Mouse (Mus musculus) cerebellum, postnatal 4 days (tissue): Measurements from ENCODE around the gene Col4a3bp.
"Not testable (repeated sequence)": the region's sequence is repeated elsewhere in the genome, so short reads cannot be mapped to it uniquely, and the experiment has no call there.

Experiments used
- DNase-seq, 2 experiments: peaks; one replicate each; pipeline ENCODE4 v3.0.0; 2022; ENCODE audit warnings: low spot score in 2 of 2, mixed read lengths in 1 of 2

Col4a3bp gene

GRCm38 (mm10) chr13:96645822-96646221, 103.4 kb downstream of the Col4a3bp start:
- no peak for DNase-seq

DNA sequence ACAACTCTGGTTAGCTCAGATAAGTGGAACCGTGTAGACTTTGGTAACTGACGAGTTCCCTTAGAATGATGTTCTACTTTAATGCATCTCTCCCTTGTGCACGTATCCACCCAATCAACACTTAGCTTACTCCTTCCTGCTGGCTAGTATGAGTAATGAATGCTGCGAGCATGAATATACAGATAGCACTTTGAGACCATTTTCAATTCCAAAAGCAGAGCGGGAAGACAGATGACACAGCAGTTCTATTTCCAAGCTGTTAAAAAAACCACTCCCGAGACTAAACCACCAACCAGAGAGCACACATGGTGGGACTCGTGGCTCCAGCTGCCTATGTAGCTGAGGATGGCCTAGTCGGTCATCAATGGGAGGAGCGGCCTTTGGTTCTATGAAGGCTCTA, 110.6 kb downstream of the Col4a3bp start:
- no peak for DNase-seq

- DNase-seq, result no peak
Measured at GRCm38 (mm10) chr13:96656673-96657072, 114.3 kb downstream of the Col4a3bp start.

DNA sequence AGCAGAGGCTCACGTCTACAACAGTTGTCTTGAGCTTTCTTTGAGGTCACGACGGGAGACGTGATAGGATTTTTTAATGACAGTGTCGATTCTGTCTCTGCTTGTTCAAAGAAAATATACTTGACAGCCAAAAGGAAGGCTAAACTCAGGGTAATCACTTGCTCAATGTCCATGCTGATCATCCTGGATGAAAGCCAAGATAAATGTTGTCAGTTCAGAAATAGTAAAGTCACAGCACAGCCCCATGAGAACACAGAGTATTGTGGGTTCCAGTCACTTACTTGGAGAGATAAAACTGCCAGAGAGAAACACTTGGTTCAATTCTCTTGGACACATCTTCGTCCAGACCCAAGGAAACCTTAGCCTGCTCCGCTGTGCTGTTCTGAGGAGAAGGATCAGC, 116.5 kb downstream of the Col4a3bp start:
- DNase-seq, result no peak

GRCm38 (mm10) chr13:96660095-96660860, 117.9 kb downstream of the Col4a3bp start:
- DNase-seq, result no peak

DNA sequence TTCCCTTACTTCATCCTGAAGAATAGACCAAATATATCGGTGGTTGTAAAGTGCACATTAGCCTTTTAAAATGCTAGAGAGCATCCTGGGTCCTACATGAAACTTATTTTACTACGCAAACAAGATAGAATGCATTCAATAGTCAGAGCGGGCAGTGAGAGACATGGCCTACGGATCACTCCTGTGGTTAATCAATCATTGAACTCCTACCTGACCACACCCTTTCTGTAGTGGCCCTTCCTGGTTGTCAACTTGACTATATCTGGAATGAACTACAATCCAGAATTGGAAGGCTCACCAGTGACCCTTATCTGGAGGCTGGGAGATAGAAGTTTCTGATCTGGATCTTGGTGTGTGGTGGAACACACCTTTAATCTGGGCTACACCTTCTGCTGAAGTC, 120.7 kb downstream of the Col4a3bp start:
- DNase-seq, result not testable (repeated sequence)

DNA sequence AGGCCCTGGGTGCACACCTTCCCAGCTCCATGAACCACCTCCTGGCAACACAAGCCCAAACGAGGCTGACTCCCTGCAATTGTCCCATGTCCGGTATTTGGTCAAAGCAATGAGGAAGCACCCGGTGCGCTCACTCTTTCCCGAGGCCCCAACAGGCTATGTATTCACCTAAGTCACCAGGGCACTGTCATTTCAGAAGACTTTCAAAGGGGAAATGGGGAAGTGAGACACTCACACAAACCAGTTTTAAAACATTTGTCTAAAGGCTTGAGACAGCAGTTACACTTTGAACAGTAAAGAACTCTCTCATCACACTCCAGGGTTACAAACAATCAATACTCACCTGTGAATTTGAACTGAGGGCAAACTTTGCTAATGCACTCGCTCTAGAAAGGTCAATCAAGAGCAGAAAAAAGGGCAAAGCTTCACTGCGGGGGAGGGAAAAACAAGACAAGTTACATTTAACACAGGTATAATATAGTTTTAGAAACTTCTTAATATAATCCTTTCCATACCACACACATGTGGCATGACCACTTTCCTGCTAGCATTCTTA, 122.1 kb downstream of the Col4a3bp start:
- no peak for DNase-seq

- no peak for DNase-seq
Measured at GRCm38 (mm10) chr13:96670019-96670405, 127.6 kb downstream of the Col4a3bp start.

DNA sequence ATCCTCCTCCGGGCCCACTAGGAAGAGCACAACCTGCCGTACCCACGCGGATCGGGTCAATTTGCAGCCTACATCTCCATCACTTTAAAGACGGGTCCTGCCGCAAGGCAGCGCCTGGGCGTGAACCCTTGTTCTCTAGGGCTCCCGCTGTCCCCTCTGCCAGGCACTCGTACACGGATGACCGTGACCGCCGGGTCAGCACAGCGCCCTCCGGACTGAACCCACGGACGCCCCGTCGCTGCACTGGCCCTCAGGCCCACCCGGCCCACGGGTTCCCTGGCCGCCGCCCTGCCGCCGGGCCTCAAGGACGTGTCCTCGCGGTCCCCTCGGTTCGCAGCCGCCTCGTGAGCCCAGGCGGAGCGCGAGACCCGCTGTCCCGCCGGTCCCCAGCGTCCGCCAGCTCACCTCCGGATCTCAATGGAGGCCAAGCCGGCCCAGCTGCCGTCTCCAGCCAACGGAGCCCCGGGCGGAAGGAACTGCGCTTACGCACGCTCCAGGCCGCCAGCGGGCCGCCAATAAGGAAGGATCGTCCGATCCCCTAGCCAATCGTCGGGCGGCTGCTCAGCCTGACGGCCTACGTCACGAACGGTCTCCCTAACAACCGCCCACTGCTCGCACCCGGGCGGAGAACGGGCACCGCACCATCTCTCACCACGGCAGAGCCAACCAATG, 128.1 kb downstream of the Col4a3bp start, which contains the start of gene Hmgcr:
Gene Hmgcr, minus strand, starts transcription at position 531 of the 672 bp plus-strand sequence.
- peak; percentile 91 to 97 for DNase-seq

- no peak for DNase-seq
Measured at GRCm38 (mm10) chr13:96671078-96671905, 128.9 kb downstream of the Col4a3bp start.

DNA sequence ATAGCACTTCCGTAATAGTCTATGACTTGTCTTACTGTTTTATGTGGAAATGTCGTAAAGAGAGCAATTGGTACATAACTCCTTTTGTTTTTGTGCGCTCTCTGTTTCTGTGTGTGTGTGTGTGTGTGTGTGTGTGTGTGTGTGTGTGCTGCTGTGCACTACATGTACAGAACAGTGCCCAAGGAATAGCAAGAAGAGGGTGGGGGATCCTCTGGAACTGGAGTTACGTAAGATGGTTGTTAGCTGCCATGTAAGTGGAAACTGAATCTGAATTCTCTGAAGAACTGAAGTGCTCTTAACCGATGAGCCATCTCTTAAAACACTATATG, 129.5 kb downstream of the Col4a3bp start:
- DNase-seq, result no peak

DNA sequence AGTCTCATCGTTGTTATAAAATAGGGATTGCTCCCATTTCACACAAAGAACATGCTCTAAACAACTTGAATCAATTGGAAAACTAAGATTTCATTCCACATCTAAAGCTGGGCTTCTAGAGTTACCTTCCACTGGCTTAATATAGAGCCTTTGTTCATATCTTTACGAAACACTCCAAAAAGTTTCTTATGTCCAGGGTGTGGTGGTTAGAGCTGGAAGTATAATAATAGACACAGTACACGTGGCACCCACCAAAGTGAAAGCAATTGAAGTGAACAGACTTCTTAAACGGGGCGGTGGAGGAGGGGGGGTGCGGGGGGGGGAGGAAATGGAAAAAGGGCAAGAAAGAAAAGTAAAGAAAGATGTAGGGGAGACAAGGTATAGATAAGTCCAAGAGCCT, 129.9 kb downstream of the Col4a3bp start:
- DNase-seq, result no peak

- DNase-seq, result no peak
Measured at GRCm38 (mm10) chr13:96673817-96674216, 131.4 kb downstream of the Col4a3bp start.

DNA sequence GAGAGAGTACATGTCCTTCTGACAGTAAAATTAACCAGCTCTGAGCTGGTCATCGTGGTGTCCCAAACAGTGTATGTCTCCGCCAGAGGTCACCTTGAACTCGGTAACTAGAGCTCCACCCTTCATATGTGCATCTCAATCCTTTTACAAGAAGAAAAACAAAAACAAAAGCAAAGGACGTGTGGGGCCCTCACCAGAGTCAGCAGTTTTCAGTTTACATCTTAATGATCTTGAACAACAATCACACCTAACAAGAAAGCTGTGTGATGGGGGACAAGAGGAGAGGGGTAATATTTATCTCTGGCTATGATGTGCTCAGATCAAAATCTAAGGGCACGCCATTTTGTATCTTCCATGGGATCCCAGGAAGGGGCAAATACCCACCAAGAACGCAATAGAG, 133.3 kb downstream of the Col4a3bp start:
- no peak for DNase-seq

DNA sequence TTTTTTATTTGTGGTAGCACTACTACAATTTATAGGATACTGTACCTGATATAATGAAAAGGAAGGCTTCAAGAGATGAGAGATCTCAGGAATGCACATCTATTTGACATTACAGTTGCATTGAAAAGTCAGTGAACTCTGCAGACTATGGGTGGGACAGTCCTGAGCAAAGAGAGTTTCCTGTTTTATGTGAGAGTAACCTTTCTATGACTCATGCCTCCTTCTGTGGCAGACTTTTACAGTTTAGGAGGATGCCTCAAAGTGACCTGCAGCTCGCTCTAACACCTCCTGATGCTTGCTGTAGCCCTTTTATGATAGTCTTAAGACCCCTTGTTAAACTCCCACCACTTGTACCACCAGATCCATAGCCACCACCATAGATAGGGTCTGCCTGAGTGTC, 134.7 kb downstream of the Col4a3bp start:
- DNase-seq, result no peak

- DNase-seq, result no peak
Measured at GRCm38 (mm10) chr13:96678616-96679015, 136.2 kb downstream of the Col4a3bp start.

DNA sequence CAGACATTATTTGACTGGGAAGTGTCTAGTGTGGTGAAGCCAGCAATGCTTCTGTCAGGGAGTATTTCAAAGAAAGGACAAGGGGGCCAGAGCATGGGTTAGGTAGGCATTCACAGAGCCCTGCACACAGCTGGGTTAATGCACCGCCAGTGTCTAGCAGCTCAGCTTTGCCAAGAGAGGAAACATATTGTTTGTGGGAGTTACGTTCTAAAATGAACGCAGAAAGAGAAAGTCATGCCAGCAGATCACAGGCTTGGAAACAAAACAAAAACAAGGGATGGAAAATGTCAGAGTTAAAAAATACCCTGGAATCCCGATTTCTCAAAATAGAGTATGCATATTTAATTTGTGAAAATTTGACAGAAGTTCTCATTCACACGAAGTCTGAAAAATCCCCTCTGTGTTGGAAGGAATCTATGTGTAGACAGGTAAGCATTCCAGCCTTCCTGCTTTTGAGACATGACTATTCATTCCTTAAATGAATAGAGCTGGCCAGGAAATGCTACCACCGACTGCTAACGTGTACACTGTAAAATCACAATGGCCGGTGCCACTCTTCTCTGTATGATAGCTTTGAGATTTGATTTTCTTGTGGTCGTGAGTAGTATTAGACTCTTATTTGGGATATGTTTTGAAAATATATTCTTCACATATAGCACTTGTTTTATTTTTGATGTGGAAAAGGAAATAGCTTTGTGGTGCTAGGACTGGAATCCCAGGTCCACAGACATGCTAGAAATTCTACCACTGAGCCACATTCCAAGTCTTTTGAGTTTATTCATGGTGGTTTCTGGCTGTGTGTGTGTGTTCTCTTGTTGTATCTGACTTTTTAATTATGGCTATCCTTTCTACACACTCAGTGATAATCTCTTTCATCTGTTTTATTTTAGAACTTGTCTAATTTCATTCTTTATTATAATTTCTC, 138.0 kb downstream of the Col4a3bp start:
- DNase-seq, result no peak

DNA sequence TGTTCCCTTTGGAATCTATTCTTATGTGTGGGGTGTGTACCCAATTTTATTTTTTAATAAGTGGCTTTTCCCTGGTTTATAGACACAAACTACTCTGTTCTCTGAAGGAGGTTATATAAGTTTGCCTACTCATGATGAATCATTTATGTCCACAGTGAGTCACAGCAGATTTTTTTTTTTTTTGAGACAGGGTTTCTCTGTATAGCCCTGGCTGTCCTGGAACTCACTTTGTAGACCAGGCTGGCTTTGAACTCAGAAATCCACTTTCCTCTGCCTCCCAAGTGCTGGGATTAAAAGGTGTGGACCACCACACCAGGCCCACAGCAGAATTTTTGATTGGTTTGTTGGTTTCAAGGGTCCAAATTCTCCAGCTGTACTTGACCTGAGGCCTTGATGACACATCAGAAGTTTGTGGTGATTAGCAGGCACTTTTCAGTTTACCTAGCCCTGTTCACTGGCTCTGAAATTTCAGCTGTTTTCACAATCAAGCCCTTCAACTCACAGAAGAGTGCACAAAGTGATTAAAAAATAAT, 138.7 kb downstream of the Col4a3bp start:
- DNase-seq, result no peak

DNA sequence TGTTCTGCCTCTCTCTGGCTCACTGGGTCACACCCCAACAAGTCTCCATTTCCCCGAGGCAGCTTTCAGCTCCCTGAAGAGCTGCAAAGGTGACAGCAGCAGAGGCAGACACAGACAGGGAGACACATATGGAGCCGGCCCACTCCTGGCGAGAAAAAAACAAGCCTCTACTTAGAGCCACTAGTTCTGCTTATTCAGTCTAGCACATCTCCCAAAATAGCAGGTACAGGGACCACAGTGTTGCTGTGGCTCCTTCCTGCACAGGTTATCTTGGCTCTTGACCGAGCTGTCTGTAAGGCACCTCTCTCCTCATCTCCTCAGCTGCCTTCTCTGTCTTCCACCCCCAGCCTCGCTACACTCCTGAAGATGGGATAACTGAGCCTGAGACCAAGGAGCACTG, 142.4 kb downstream of the Col4a3bp start:
- DNase-seq, result no peak

DNA sequence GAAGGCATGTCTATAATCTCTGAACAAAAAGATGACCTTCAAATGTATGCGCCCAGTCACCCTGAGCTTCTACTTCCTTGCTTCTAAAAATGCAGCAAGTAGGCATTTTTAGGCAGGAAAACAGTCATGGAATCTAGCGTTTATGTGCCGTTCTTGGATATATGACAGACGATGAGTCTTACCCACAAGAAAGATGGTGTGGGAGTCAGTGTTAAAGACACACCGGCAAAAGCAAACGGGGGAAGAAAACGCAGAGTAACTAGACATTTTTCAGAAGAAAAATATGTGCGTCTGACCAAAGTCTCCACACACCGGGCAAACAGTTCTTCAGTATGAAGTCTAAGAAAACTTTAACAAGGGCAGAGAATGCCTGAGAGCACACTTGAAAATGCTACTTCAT, 144.8 kb downstream of the Col4a3bp start:
- no peak for DNase-seq
